Mouse (Mus musculus) ES-E14 (cell line): ENCODE results near the gene Cisd1. TPM values are rescaled to one million over a fixed set of nuclear protein-coding genes. Genes with fewer than 3 reads are reported as not detected.

Source experiments
- DNase-seq: peaks from one replicate; pipeline ENCODE4 v3.0.0-alpha.2; 2013; ENCODE audit warnings: low read depth, low spot score
- H3K27ac ChIP-seq: 2 replicates; pipeline ENCODE4 v1.5.1; 2012; ENCODE audit warnings: low read depth, mild to moderate bottlenecking, low read length, moderate library complexity, mixed read lengths; ENCODE audit not compliant: poor library complexity, insufficient read depth, severe bottlenecking
- H3K36me3 ChIP-seq: 2 replicates; pipeline ENCODE4 v1.6.1; 2012; ENCODE audit warnings: mild to moderate bottlenecking, low read length, moderate library complexity, mixed read lengths; ENCODE audit not compliant: control insufficient read depth, poor library complexity, insufficient read depth, severe bottlenecking
- H3K4me1 ChIP-seq, 2 experiments: fragments of 150-350 bp in 1 of 2; sonication (generic) in 1 of 2; 2 replicates each; pipeline ENCODE4 v1.6.1; 2012; ENCODE audit warnings: low read length in 2 of 2, mild to moderate bottlenecking in 1 of 2, mixed read lengths in 1 of 2; ENCODE audit not compliant: control insufficient read depth in 2 of 2, insufficient read depth in 2 of 2, poor library complexity in 1 of 2
- H3K4me3 ChIP-seq, 2 experiments: fragments of 150-350 bp in 1 of 2; sonication (generic) in 1 of 2; 2 replicates each; pipeline ENCODE4 v1.5.1; 2012; ENCODE audit warnings: low read length in 2 of 2, low read depth in 1 of 2, mild to moderate bottlenecking in 1 of 2, mixed read lengths in 1 of 2; ENCODE audit not compliant: insufficient read depth in 1 of 2, poor library complexity in 1 of 2, severe bottlenecking in 1 of 2
- H3K9ac ChIP-seq: 2 replicates; pipeline ENCODE4 v1.6.1; 2012; ENCODE audit warnings: low read depth, mild to moderate bottlenecking, low read length, mixed read lengths; ENCODE audit not compliant: poor library complexity, insufficient read depth, severe bottlenecking
- H3K9me3 ChIP-seq: fragments of 150-350 bp; sonication (generic); 2 replicates; pipeline ENCODE4 v1.6.1; 2012; ENCODE audit warnings: low read depth, mild to moderate bottlenecking, low read length; ENCODE audit not compliant: control insufficient read depth, insufficient read depth
- CHD2 ChIP-seq: IDR thresholded peaks from 2 replicates; pipeline ENCODE4 v1.6.1; 2014; ENCODE audit warnings: mild to moderate bottlenecking, low read depth, low read length, inconsistent platforms
- HCFC1 ChIP-seq: IDR thresholded peaks from 2 replicates; pipeline ENCODE4 v1.6.1; 2012; ENCODE audit warnings: low read length, inconsistent platforms, borderline replicate concordance; ENCODE audit not compliant: insufficient read depth
- MAFK ChIP-seq: IDR thresholded peaks from 2 replicates; pipeline ENCODE4 v1.6.1; 2014; ENCODE audit warnings: mild to moderate bottlenecking, low read depth, low read length, inconsistent platforms; ENCODE audit not compliant: insufficient read depth
- ZC3H11A ChIP-seq: IDR thresholded peaks from 2 replicates; pipeline ENCODE4 v1.6.1; 2012; ENCODE audit warnings: low read depth, mild to moderate bottlenecking, inconsistent platforms, low read length, borderline replicate concordance
- ZNF384 ChIP-seq: IDR thresholded peaks from 2 replicates; pipeline ENCODE4 v1.6.1; 2012; ENCODE audit warnings: low read depth, low read length, inconsistent platforms
- in situ Hi-C, 2 experiments: fragments of 600-800 bp; cut with MboI; formaldehyde crosslinking; loops; one replicate each; pipeline ENCODE4 v1.15.1; 2025; ENCODE audit warnings: low sequenced_read_pairs in 2 of 2, inconsistent platforms in 1 of 2; ENCODE audit not compliant: unreplicated experiment in 2 of 2
- total RNA-seq: library from RNA; depleted of rRNA; stranded (reverse); fragments of 300-350 nt; gene quantifications from 2 replicates; pipeline ENCODE4 v1.2.3, GENCODE M21; 2012

The Cisd1 gene
- total RNA-seq, 1 experiment = 158 TPM

- in situ Hi-C loops = no loop called here
- H3K4me1 ChIP-seq = peaks cover 0 to 21% of the 10 kb centered on the region in 2 experiments; a peak in 3 of 4 replicates
- H3K9ac ChIP-seq = no peak overlapping the region
- H3K9me3 ChIP-seq = no peaks in the 10 kb centered on the region
- TF ChIP-seq MAFK = no peak
- TF ChIP-seq HCFC1 = no peak
- no peak for TF ChIP-seq ZC3H11A
- TF ChIP-seq ZNF384 = no peak
- no peak for TF ChIP-seq CHD2
- no peak overlapping the region for H3K27ac ChIP-seq
- no peak overlapping the region for H3K4me3 ChIP-seq
- no peak for DNase-seq
- H3K36me3 ChIP-seq = peaks cover 29% of the 10 kb centered on the region
Observed at GRCm38 (mm10) chr10:71337733-71338132, 7.0 kb downstream of the Cisd1 start.

GRCm38 (mm10) chr10:71332859-71333258 is 11.9 kb downstream of the Cisd1 start:
- no peak overlapping the region for H3K9ac ChIP-seq
- no peak overlapping the region for H3K27ac ChIP-seq
- H3K4me1 ChIP-seq = peaks cover 0 to 4% of the 10 kb centered on the region in 2 experiments; a peak in 1 of 4 replicates
- in situ Hi-C loops = no loop called here
- no peak for DNase-seq
- H3K4me3 ChIP-seq = no peak overlapping the region
- TF ChIP-seq ZNF384 (no peak), CHD2 (no peak), ZC3H11A (no peak), MAFK (no peak), HCFC1 (no peak)
- no peaks in the 10 kb centered on the region for H3K9me3 ChIP-seq
- peaks cover 41% of the 10 kb centered on the region for H3K36me3 ChIP-seq

GRCm38 (mm10) chr10:71332376-71332775 is 12.4 kb downstream of the Cisd1 start:
- no peak for DNase-seq
- no peak overlapping the region for H3K27ac ChIP-seq
- H3K9ac ChIP-seq = no peak overlapping the region
- peaks cover 41% of the 10 kb centered on the region for H3K36me3 ChIP-seq
- H3K4me1 ChIP-seq = peaks cover 0 to 4% of the 10 kb centered on the region in 2 experiments; a peak in 1 of 4 replicates
- no peaks in the 10 kb centered on the region for H3K9me3 ChIP-seq
- in situ Hi-C loops = no loop called here
- no peak for TF ChIP-seq CHD2
- TF ChIP-seq ZNF384 = no peak
- TF ChIP-seq ZC3H11A = no peak
- no peak for TF ChIP-seq MAFK
- no peak for TF ChIP-seq HCFC1
- H3K4me3 ChIP-seq = no peak overlapping the region

GRCm38 (mm10) chr10:71331908-71332307 is 12.8 kb downstream of the Cisd1 start:
- no peak for TF ChIP-seq HCFC1
- no peak for TF ChIP-seq ZC3H11A
- TF ChIP-seq ZNF384 = no peak
- no peak for TF ChIP-seq MAFK
- no peak for TF ChIP-seq CHD2

GRCm38 (mm10) chr10:71330070-71330469 is 14.7 kb downstream of the Cisd1 start:
- DNase-seq = no peak
- TF ChIP-seq CHD2 = no peak
- no peak for TF ChIP-seq HCFC1
- no peak for TF ChIP-seq ZC3H11A
- TF ChIP-seq ZNF384 = no peak
- no peak for TF ChIP-seq MAFK
- Histone ChIP-seq H3K4me3 (no peak overlapping the region), H3K9me3 (no peaks in the 10 kb centered on the region), H3K9ac (no peak overlapping the region; the same call in 1 of the 2 replicates), H3K4me1 (peaks cover 0 to 12% of the 10 kb centered on the region in 2 experiments; a peak in 1 of 4 replicates), H3K27ac (no peak overlapping the region), H3K36me3 (peaks cover 30% of the 10 kb centered on the region)
- in situ Hi-C loops = no loop called here

More at GRCm38 (mm10) chr10:71331908-71332307, 12.8 kb downstream of the Cisd1 start:
- Histone ChIP-seq H3K9ac (no peak overlapping the region), H3K36me3 (peaks cover 41% of the 10 kb centered on the region), H3K4me3 (no peak overlapping the region), H3K9me3 (no peaks in the 10 kb centered on the region), H3K27ac (no peak overlapping the region), H3K4me1 (peaks cover 0 to 4% of the 10 kb centered on the region in 2 experiments; a peak in 1 of 4 replicates)
- in situ Hi-C loops = no loop called here
- no peak for DNase-seq
